Mouse (Mus musculus): Measurements from ENCODE around the gene Kdsr. TPM values are rescaled to one million over a fixed set of nuclear protein-coding genes. Genes with fewer than 3 reads are reported as not detected.

The Kdsr gene
- total RNA-seq (2012; rRNA removed) = 15.1 and 15.3 TPM in 2 replicates
- 10 to 100 TPM in 1 of 2 experiments, not detected in 1; 20.3 TPM for polyA plus RNA-seq (2012; ENCODE audit: insufficient read depth in 1 of 2, insufficient read length in 2 of 2, low read depth in 1 of 2, low replicate concordance in 2 of 2, missing spikeins in 1 of 2)

- peak within 1 kb of the TSS; percentile 63 to 91 for H3K4me3 ChIP-seq (ENCODE audit: control insufficient read depth in 1 of 2, insufficient read depth in 1 of 2, low read depth in 2 of 2, low read length in 2 of 2)
- TF ChIP-seq ZC3H11A (IDR thresholded peaks at IDR 0.05; ENCODE audit: low read depth, low read length) (no peak), ELF1 (IDR thresholded peaks at IDR 0.05; ENCODE audit: low read depth, low read length) (peak; percentile 56; the same call in 1 of the 2 replicates), NELFE (IDR thresholded peaks at IDR 0.05; ENCODE audit: low read depth, low read length) (peak; percentile 96), POLR2AphosphoS2 (IDR thresholded peaks at IDR 0.05; ENCODE audit: low read length) (peak; percentile 92), HCFC1 (IDR thresholded peaks at IDR 0.05; ENCODE audit: low read depth, low read length) (peak; percentile 84), ZNF384 (IDR thresholded peaks at IDR 0.05; ENCODE audit: low read depth, low read length) (no peak), SIN3A (IDR thresholded peaks at IDR 0.05; ENCODE audit: low read length) (peak; percentile 98), MAX (IDR thresholded peaks at IDR 0.05; ENCODE audit: low read length) (peak; percentile 92), POLR2AphosphoS5 (IDR thresholded peaks at IDR 0.05; ENCODE audit: borderline replicate concordance, low read depth, low read length) (peak; percentile 95), TAL1 (IDR thresholded peaks at IDR 0.05; ENCODE audit: low read length) (no peak), RCOR1 (IDR thresholded peaks at IDR 0.05; ENCODE audit: low read depth, low read length) (peak; percentile 74; the same call in 1 of the 2 replicates), TBP (IDR thresholded peaks at IDR 0.05; ENCODE audit: low read depth, low read length) (peak; percentile 91), CTCF (IDR thresholded peaks at IDR 0.05 in 2 of 3, conservative IDR thresholded peaks at IDR 0.05 in 1 of 3; ENCODE audit: control insufficient read depth in 1 of 3, insufficient read depth in 1 of 3, low read depth in 2 of 3, low read length in 3 of 3, poor library complexity in 1 of 3, severe bottlenecking in 1 of 3) (peak in 1 of 3 experiments; percentile 15; a peak in 1 of 6 replicates), JUND (IDR thresholded peaks at IDR 0.05; ENCODE audit: low read depth, low read length) (no peak), MXI1 (IDR thresholded peaks at IDR 0.05; ENCODE audit: low read depth, low read length) (peak; percentile 98), POLR2A (IDR thresholded peaks at IDR 0.05; ENCODE audit: control insufficient read depth in 1 of 2, insufficient read depth in 1 of 2, low read depth in 1 of 2, low read length in 2 of 2, poor library complexity in 1 of 2) (peak; percentile 96 to 97), SMC3 (IDR thresholded peaks at IDR 0.05; ENCODE audit: low read depth, low read length) (no peak), EP300 (IDR thresholded peaks at IDR 0.05; ENCODE audit: low read depth in 1 of 2, low read length in 2 of 2) (peak in 1 of 2 experiments; percentile 59; a peak in 1 of 4 replicates), GATA1 (IDR thresholded peaks at IDR 0.05; ENCODE audit: low read depth, low read length) (peak; percentile 62), ZMIZ1 (IDR thresholded peaks at IDR 0.05; ENCODE audit: low read depth, low read length) (peak; percentile 87; the same call in 1 of the 2 replicates), NRF1 (IDR thresholded peaks at IDR 0.05; ENCODE audit: insufficient read depth, low read depth, low read length, poor library complexity, severe bottlenecking) (peak; percentile 99; the same call in 1 of the 2 replicates), UBTF (IDR thresholded peaks at IDR 0.05; ENCODE audit: borderline replicate concordance, insufficient read depth, low read depth, low read length) (no peak), USF2 (IDR thresholded peaks at IDR 0.05; ENCODE audit: borderline replicate concordance in 1 of 2, insufficient read depth in 1 of 2, low read depth in 1 of 2, low read length in 2 of 2) (no peak), MAZ (IDR thresholded peaks at IDR 0.05; ENCODE audit: low read depth, low read length) (no peak), MYB (IDR thresholded peaks at IDR 0.05; ENCODE audit: low read depth, low read length) (peak; percentile 58; the same call in 1 of the 2 replicates), RAD21 (IDR thresholded peaks at IDR 0.05; ENCODE audit: low read depth, low read length) (no peak), USF1 (IDR thresholded peaks at IDR 0.05; ENCODE audit: low read depth, low read length) (peak; percentile 88), MYC (IDR thresholded peaks at IDR 0.05; ENCODE audit: low read depth, low read length) (peak; percentile 83), MAFK (IDR thresholded peaks at IDR 0.05; ENCODE audit: borderline replicate concordance, low read depth, low read length) (no peak)
- DNase-seq (ENCODE audit: low read depth, low spot score) = peak; percentile 100
- H3K79me2 ChIP-seq (ENCODE audit: control insufficient read depth, insufficient read depth, low read length, poor library complexity) = peaks cover 12% of the 10 kb centered on the region
- H3K36me3 ChIP-seq (ENCODE audit: control insufficient read depth in 1 of 2, insufficient read depth in 2 of 2, low read length in 2 of 2) = peaks cover 0 to 36% of the 10 kb centered on the region in 2 experiments; a peak in 2 of 4 replicates
- peaks cover 19 to 24% of the 10 kb centered on the region in 2 experiments for H3K4me1 ChIP-seq (ENCODE audit: control insufficient read depth in 1 of 2, insufficient read depth in 2 of 2, low read length in 2 of 2)
- no peaks in the 10 kb centered on the region for H3K9me3 ChIP-seq (replicated peaks; ENCODE audit: insufficient read depth, low read length)
- no peaks in the 10 kb centered on the region for H3K27me3 ChIP-seq (ENCODE audit: control insufficient read depth in 1 of 2, insufficient read depth in 2 of 2, low read length in 2 of 2)
- peak within 1 kb of the TSS; percentile 89 for H3K9ac ChIP-seq (ENCODE audit: control insufficient read depth, low read depth, low read length, poor library complexity, severe bottlenecking)
- peak within 1 kb of the TSS; percentile 81 for H3K27ac ChIP-seq (ENCODE audit: control insufficient read depth, low read depth, low read length)
Measured at GRCm38 (mm10) chr1:106759572-106760435, at the start of gene Kdsr. Gene Kdsr, minus strand, starts transcription at chr1:106759727.

Data from MEL (cell line).